Mouse (Mus musculus): ENCODE data around the gene Me3. TPM values are rescaled to one million over a fixed set of nuclear protein-coding genes. Genes with fewer than 3 reads are reported as not detected.

The Me3 gene
- total RNA-seq, 2 experiments from 2014 or later: 119 to 135 TPM

- intact Hi-C loops (cut with DNase I): no loop called here
- peak; percentile 52 for DNase-seq (ENCODE audit: low spot score)
Observed at GRCm38 (mm10) chr7:89856440-89857217, 224.4 kb downstream of the Me3 start.

GRCm38 (mm10) chr7:89864769-89865168, 232.6 kb downstream of the Me3 start:
- DNase-seq (ENCODE audit: low spot score): no peak
- intact Hi-C loops (cut with DNase I): no loop called here

GRCm38 (mm10) chr7:89867221-89867620, 235.0 kb downstream of the Me3 start:
- DNase-seq (ENCODE audit: low spot score): no peak
- intact Hi-C loops (cut with DNase I): no loop called here

- no peak for DNase-seq (ENCODE audit: low spot score)
Observed at GRCm38 (mm10) chr7:89879686-89880085, 247.5 kb downstream of the Me3 start.

GRCm38 (mm10) chr7:89884551-89884950, 252.4 kb downstream of the Me3 start:
- intact Hi-C loops (cut with DNase I): no loop called here
- no peak for DNase-seq (ENCODE audit: low spot score)

More at GRCm38 (mm10) chr7:89879686-89880085, 247.5 kb downstream of the Me3 start:
- intact Hi-C loops (cut with DNase I): no loop called here

- intact Hi-C loops (cut with DNase I): no loop called here
- DNase-seq (ENCODE audit: low spot score): no peak
Observed at GRCm38 (mm10) chr7:89891412-89891811, 259.2 kb downstream of the Me3 start.

GRCm38 (mm10) chr7:89891856-89892255, 259.7 kb downstream of the Me3 start:
- DNase-seq (ENCODE audit: low spot score): no peak
- intact Hi-C loops (cut with DNase I): no loop called here

GRCm38 (mm10) chr7:89903007-89903406, 270.8 kb downstream of the Me3 start:
- intact Hi-C loops (cut with DNase I): no loop called here
- no peak for DNase-seq (ENCODE audit: low spot score)

- intact Hi-C loops (cut with DNase I): no loop called here
- DNase-seq (ENCODE audit: low spot score): no peak
Observed at GRCm38 (mm10) chr7:89903442-89904343, 271.5 kb downstream of the Me3 start, which contains the start of gene Ccdc81. Gene Ccdc81, minus strand, starts transcription at chr7:89903629.

Other genes starting within 250 kb of the Me3 start
- gene Tmem135, start 228.2 kb upstream of the Me3 start, total RNA-seq (2021): 10 to 100 TPM; 42.5 to 49.6 TPM
- gene Fzd4, start 228.0 kb upstream of the Me3 start, total RNA-seq (2021): 10 to 100 TPM; 29.0 to 35.7 TPM
- 10 to 100 TPM; 24.6 to 25.0 TPM for gene Prss23, start 105.2 kb upstream of the Me3 start, total RNA-seq (2021)

Measured in heart, postnatal 25 days (tissue).